Mouse (Mus musculus) neutrophil, adult 5-6 weeks (primary cell): ENCODE data around the gene Fam83g. TPM values are rescaled to one million over a fixed set of nuclear protein-coding genes. Genes with fewer than 3 reads are reported as not detected.
"Not testable (repeated sequence)": the region's sequence is repeated elsewhere in the genome, so short reads cannot be mapped to it uniquely, and the experiment has no call there.

ENCODE experiments used
- ATAC-seq: fragments of 151-379, 151-347 bp; 2 replicates; pipeline ENCODE4 v1.8.0; 2017; ENCODE audit warnings: mild to moderate bottlenecking, moderate TSS enrichment; ENCODE audit not compliant: insufficient number of reproducible peaks, poor library complexity, low FRiP score, severe bottlenecking; ENCODE audit errors: extremely low read depth
- total RNA-seq: library from RNA; stranded (forward); fragments of 200-1000 nt; gene quantifications from 2 replicates; pipeline ENCODE4 v1.2.3, GENCODE M21; 2017

Gene Fam83g
- total RNA-seq = 1.1 and 1.7 TPM in 2 replicates

- peak; percentile 27; the same call in 1 of the 2 replicates for ATAC-seq
These were observed at the start of gene Fam83g for GRCm38 (mm10) chr11:61683907-61684731. Gene Fam83g, plus strand, starts transcription at chr11:61684091.

- not testable (repeated sequence) for ATAC-seq
These were observed 47.6 kb upstream of the Fam83g start for GRCm38 (mm10) chr11:61636309-61636708.

GRCm38 (mm10) chr11:61637413-61637812 lies 46.5 kb upstream of the Fam83g start:
- no peak for ATAC-seq

- no peak for ATAC-seq
These were observed 46.0 kb upstream of the Fam83g start for GRCm38 (mm10) chr11:61637856-61638255.

- ATAC-seq = peak; percentile 82
These were observed 44.9 kb upstream of the Fam83g start for GRCm38 (mm10) chr11:61638764-61639536.

GRCm38 (mm10) chr11:61639601-61640177 lies 44.2 kb upstream of the Fam83g start:
- no peak for ATAC-seq

- not testable (repeated sequence) for ATAC-seq
These were observed 43.3 kb upstream of the Fam83g start for GRCm38 (mm10) chr11:61640585-61640984.

- no peak for ATAC-seq
These were observed 41.8 kb upstream of the Fam83g start for GRCm38 (mm10) chr11:61642106-61642505.

GRCm38 (mm10) chr11:61643184-61643961 lies 40.5 kb upstream of the Fam83g start:
- no peak for ATAC-seq

- no peak for ATAC-seq
These were observed 39.1 kb upstream of the Fam83g start for GRCm38 (mm10) chr11:61644576-61645326.

- ATAC-seq = no peak
These were observed 38.5 kb upstream of the Fam83g start for GRCm38 (mm10) chr11:61645357-61645857.

GRCm38 (mm10) chr11:61646499-61647039 lies 37.3 kb upstream of the Fam83g start:
- no peak for ATAC-seq

- peak; percentile 63 for ATAC-seq
These were observed 36.6 kb upstream of the Fam83g start for GRCm38 (mm10) chr11:61647110-61647910.

- no peak for ATAC-seq
These were observed 35.7 kb upstream of the Fam83g start for GRCm38 (mm10) chr11:61647956-61648748.

- ATAC-seq = no peak
These were observed 35.2 kb upstream of the Fam83g start for GRCm38 (mm10) chr11:61648749-61649115.

- no peak for ATAC-seq
These were observed 34.7 kb upstream of the Fam83g start for GRCm38 (mm10) chr11:61649163-61649580.
